Mouse (Mus musculus): ENCODE data around the gene Gorab. TPM values are rescaled to one million over a fixed set of nuclear protein-coding genes. Genes with fewer than 3 reads are reported as not detected.

Gene Gorab
- total RNA-seq, 2 experiments from 2014 or later: 12.0 to 13.8 TPM

DNA sequence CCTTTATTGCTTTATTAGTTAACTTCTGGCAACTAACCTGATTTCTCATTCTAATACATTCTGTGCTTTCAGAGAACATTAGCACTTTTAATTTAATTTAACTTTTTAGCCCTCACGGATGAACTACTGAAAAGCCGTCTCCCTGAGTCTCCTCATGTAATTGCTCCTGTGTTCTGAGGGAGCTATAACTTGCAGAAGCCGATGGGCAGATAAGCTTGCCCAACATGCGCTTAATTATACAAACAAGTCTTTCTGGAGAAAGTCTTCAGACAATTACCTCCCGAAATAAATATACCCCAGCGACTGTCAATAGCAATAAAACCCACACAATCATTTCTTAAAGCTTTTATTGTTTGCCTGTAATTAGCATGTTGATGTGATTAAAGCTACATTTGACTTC, 45.7 kb downstream of the Gorab start:
- no peak for DNase-seq (ENCODE audit: low spot score in 2 of 2)

- no peak for DNase-seq (ENCODE audit: low spot score in 2 of 2)
Measured at GRCm38 (mm10) chr1:163356167-163356566, 47.3 kb downstream of the Gorab start.

DNA sequence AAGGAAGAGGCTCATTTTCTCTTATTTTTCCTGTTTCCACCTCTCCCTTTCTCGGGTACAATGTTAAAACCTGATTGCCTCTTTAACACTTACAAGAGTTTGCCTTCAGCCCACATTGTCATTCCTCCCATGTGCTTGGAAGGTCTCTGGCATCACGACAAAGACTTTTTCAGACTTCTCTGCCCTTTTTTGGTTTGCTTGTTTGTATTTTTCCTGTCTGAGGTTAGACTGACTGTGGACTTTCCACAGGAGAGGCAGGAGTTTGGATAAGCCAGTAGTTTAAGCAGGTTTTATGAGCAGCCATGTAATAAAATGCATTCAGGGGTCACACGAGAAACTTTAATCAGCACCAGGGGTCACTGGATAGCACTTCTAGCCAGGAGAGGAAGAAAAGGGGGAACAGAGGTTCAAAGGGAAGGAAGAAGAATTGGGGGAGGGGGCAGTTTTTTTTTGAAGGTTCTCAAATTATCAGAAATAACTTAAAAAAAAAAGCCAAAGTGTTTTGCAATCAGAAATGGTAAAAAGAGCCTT, 47.8 kb downstream of the Gorab start:
- DNase-seq (ENCODE audit: low spot score in 2 of 2): no peak

DNA sequence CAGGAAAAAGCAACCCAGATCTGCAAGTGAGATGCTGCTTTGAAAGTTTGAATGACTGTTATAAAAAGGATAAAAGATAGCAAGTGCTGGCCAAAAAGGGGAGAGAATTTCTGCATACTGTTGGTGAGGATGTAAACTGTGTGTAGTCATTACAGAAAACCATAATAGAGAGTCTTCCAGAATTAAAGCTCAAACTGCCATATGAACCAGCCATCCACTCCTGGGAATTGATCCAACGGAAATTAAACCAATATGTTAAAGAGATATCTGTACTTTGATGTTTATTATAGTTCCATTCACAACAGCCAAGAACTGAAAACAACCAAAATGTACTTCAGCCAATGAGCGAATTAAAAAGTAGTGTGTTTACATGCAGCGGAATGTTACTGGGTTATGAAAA, 52.5 kb downstream of the Gorab start:
- no peak for DNase-seq (ENCODE audit: low spot score in 2 of 2)

DNA sequence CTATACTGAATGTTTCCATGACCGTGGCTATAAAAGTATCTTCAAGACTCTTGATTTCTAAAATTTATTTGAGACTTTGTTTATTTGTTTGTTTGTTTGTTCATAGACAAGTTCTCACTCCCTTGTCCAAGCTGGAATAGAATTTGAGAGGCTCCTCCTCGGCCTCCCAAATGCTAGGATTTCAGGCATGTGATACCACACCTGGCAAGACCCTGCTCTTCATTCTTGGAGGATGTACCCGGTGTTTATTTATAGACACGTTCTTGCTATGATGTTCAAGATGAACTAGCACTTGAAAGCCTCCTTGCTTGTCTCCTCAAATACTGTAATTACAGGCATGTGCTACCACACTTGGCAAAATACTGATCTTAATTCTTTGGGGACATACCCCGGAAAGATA, 57.9 kb downstream of the Gorab start:
- DNase-seq (ENCODE audit: low spot score in 2 of 2): no peak

GRCm38 (mm10) chr1:163344931-163345330, 58.5 kb downstream of the Gorab start:
- no peak for DNase-seq (ENCODE audit: low spot score in 2 of 2)

GRCm38 (mm10) chr1:163339219-163339561, 64.3 kb downstream of the Gorab start:
- DNase-seq (ENCODE audit: low spot score in 2 of 2): no peak

- DNase-seq (ENCODE audit: low spot score in 2 of 2): no peak
Measured at GRCm38 (mm10) chr1:163338525-163339218, 64.8 kb downstream of the Gorab start.

DNA sequence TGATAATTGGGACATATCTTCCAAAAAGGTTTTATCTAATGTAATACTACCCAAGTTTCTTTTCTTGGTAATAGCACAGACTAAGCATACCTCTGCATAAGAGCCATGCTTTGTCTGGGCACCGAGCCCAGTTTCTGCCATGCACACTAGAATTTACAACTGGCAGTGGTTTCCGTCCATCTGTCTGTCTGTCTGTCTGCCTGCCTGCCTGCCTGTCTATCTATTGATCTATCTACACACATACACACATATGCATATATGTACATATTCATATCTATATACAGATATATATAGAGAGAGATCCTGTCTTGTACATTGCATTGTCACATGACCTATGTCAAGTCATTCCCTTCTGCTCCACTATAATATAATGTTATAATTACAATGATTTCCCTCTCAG, 65.6 kb downstream of the Gorab start:
- DNase-seq (ENCODE audit: low spot score in 2 of 2): peak; percentile 9 to 54

Other genes with a start within 250 kb of the Gorab start
- gene Prrx1, start 90.0 kb downstream of the Gorab start, total RNA-seq (2021): 1 to 10 TPM; 4.8 to 5.6 TPM